Mouse (Mus musculus) MEL (cell line): ENCODE measurements at regions not wholly inside any gene's neighbourhood (a gene's known extent, or its start where the extent isn't known, plus 50 kb on each side); places are given as distances from the start of the nearest gene placed in this dataset.

Experiments
- DNase-seq: peaks from one replicate; pipeline ENCODE4 v3.0.0; 2011; ENCODE audit warnings: low read depth, low spot score
- H3K27ac ChIP-seq: 2 replicates; pipeline ENCODE4 v1.5.1; 2012; ENCODE audit warnings: low read depth, mild to moderate bottlenecking, control low read depth, low read length, moderate library complexity; ENCODE audit not compliant: control insufficient read depth
- H3K27me3 ChIP-seq, 2 experiments: fragments of 150-350 bp in 1 of 2; sonication (generic) in 1 of 2; 2 replicates each; pipeline ENCODE4 v1.6.1; 2012; ENCODE audit warnings: low read length in 2 of 2, mild to moderate bottlenecking in 2 of 2, improper control_type of control experiment in 1 of 2, moderate library complexity in 1 of 2; ENCODE audit not compliant: insufficient read depth in 2 of 2, control insufficient read depth in 1 of 2
- H3K36me3 ChIP-seq, 2 experiments: 2 replicates each; pipeline ENCODE4 v1.6.1; 2012 to 2014; ENCODE audit warnings: low read length in 2 of 2, improper control_type of control experiment in 1 of 2, inconsistent platforms in 1 of 2, mild to moderate bottlenecking in 1 of 2; ENCODE audit not compliant: insufficient read depth in 2 of 2, control insufficient read depth in 1 of 2
- H3K4me1 ChIP-seq, 2 experiments: fragments of 150-350 bp in 1 of 2; sonication (generic) in 1 of 2; 2 replicates each; pipeline ENCODE4 v1.6.1; 2012; ENCODE audit warnings: low read length in 2 of 2, improper control_type of control experiment in 1 of 2, mild to moderate bottlenecking in 1 of 2; ENCODE audit not compliant: insufficient read depth in 2 of 2, control insufficient read depth in 1 of 2
- H3K4me3 ChIP-seq, 2 experiments: fragments of 150-350 bp in 1 of 2; sonication (generic) in 1 of 2; 2 replicates each; pipeline ENCODE4 v1.5.1; 2012; ENCODE audit warnings: low read depth in 2 of 2, low read length in 2 of 2, mild to moderate bottlenecking in 2 of 2, moderate library complexity in 2 of 2, control low read depth in 1 of 2, improper control_type of control experiment in 1 of 2; ENCODE audit not compliant: control insufficient read depth in 1 of 2, insufficient read depth in 1 of 2
- H3K79me2 ChIP-seq: 2 replicates; pipeline ENCODE4 v1.6.1; 2012; ENCODE audit warnings: mild to moderate bottlenecking, low read length, moderate library complexity; ENCODE audit not compliant: control insufficient read depth, poor library complexity, insufficient read depth
- H3K9ac ChIP-seq: 2 replicates; pipeline ENCODE4 v1.6.1; 2012; ENCODE audit warnings: low read depth, mild to moderate bottlenecking, control low read depth, low read length, moderate library complexity; ENCODE audit not compliant: control insufficient read depth, poor library complexity, severe bottlenecking
- H3K9me3 ChIP-seq: fragments of 150-350 bp; sonication (generic); replicated peaks from 2 replicates; pipeline ENCODE4 v1.6.1; 2012; ENCODE audit warnings: mild to moderate bottlenecking, low read length, improper control_type of control experiment, moderate library complexity; ENCODE audit not compliant: insufficient read depth
- BHLHE40 ChIP-seq: IDR thresholded peaks from 2 replicates; pipeline ENCODE4 v1.6.1; 2012; ENCODE audit warnings: low read depth, mild to moderate bottlenecking, inconsistent platforms, low read length, improper control_type of control experiment, borderline replicate concordance
- CTCF ChIP-seq, 3 experiments: IDR thresholded peaks in 2 of 3; conservative IDR thresholded peaks in 1 of 3; 2 replicates each; pipeline ENCODE4 v1.5.1; 2011 to 2012; ENCODE audit warnings: low read length in 3 of 3, low read depth in 2 of 3, mild to moderate bottlenecking in 2 of 3, improper control_type of control experiment in 1 of 3, inconsistent platforms in 1 of 3, mixed read lengths in 1 of 3, moderate library complexity in 1 of 3; ENCODE audit not compliant: control insufficient read depth in 1 of 3, insufficient read depth in 1 of 3, poor library complexity in 1 of 3, severe bottlenecking in 1 of 3
- ELF1 ChIP-seq: IDR thresholded peaks from 2 replicates; pipeline ENCODE4 v1.6.1; 2014; ENCODE audit warnings: low read depth, mild to moderate bottlenecking, inconsistent platforms, low read length, improper control_type of control experiment, moderate library complexity
- GABPA ChIP-seq: IDR thresholded peaks from 2 replicates; pipeline ENCODE4 v1.6.1; 2012; ENCODE audit warnings: low read depth, mild to moderate bottlenecking, inconsistent platforms, low read length, improper control_type of control experiment, moderate library complexity
- GATA1 ChIP-seq: IDR thresholded peaks from 2 replicates; pipeline ENCODE4 v1.6.1; 2011; ENCODE audit warnings: low read depth, low read length, improper control_type of control experiment
- HCFC1 ChIP-seq: IDR thresholded peaks from 2 replicates; pipeline ENCODE4 v1.6.1; 2012; ENCODE audit warnings: low read depth, mild to moderate bottlenecking, inconsistent platforms, low read length, improper control_type of control experiment, moderate library complexity
- JUND ChIP-seq: IDR thresholded peaks from 2 replicates; pipeline ENCODE4 v1.6.1; 2011; ENCODE audit warnings: low read depth, mild to moderate bottlenecking, improper control_type of control experiment, low read length
- KAT2A ChIP-seq: conservative IDR thresholded peaks from 2 replicates; pipeline ENCODE4 v1.6.1; 2012; ENCODE audit warnings: low read depth, low read length, improper control_type of control experiment, inconsistent platforms
- MAX ChIP-seq: IDR thresholded peaks from 2 replicates; pipeline ENCODE4 v1.6.1; 2011; ENCODE audit warnings: low read length, improper control_type of control experiment
- MEF2A ChIP-seq: IDR thresholded peaks from 2 replicates; pipeline ENCODE4 v1.6.1; 2014; ENCODE audit warnings: low read depth, mild to moderate bottlenecking, inconsistent platforms, low read length, improper control_type of control experiment; ENCODE audit not compliant: poor library complexity, insufficient replicate concordance, severe bottlenecking; ENCODE audit errors: extremely low read depth
- MXI1 ChIP-seq: IDR thresholded peaks from 2 replicates; pipeline ENCODE4 v1.6.1; 2011; ENCODE audit warnings: mild to moderate bottlenecking, low read depth, low read length, improper control_type of control experiment
- MYB ChIP-seq: IDR thresholded peaks from 2 replicates; pipeline ENCODE4 v1.6.1; 2011; ENCODE audit warnings: mild to moderate bottlenecking, low read depth, low read length, improper control_type of control experiment
- NRF1 ChIP-seq: IDR thresholded peaks from 2 replicates; pipeline ENCODE4 v1.6.1; 2014; ENCODE audit warnings: low read depth, mild to moderate bottlenecking, inconsistent platforms, low read length, improper control_type of control experiment, moderate library complexity; ENCODE audit not compliant: poor library complexity, insufficient read depth, severe bottlenecking
- POLR2A ChIP-seq, 2 experiments: IDR thresholded peaks; 2 replicates each; pipeline ENCODE4 v1.6.1; 2011 to 2012; ENCODE audit warnings: low read length in 2 of 2, mild to moderate bottlenecking in 2 of 2, control low read depth in 1 of 2, improper control_type of control experiment in 1 of 2, low read depth in 1 of 2, moderate library complexity in 1 of 2; ENCODE audit not compliant: control insufficient read depth in 1 of 2, insufficient read depth in 1 of 2, poor library complexity in 1 of 2
- POLR2AphosphoS5 ChIP-seq: IDR thresholded peaks from 2 replicates; pipeline ENCODE4 v1.6.1; 2012; ENCODE audit warnings: low read depth, borderline replicate concordance, mild to moderate bottlenecking, inconsistent platforms, low read length, moderate library complexity, mixed read lengths
- RAD21 ChIP-seq: IDR thresholded peaks from 2 replicates; pipeline ENCODE4 v1.6.1; 2011; ENCODE audit warnings: mild to moderate bottlenecking, low read depth, low read length, improper control_type of control experiment
- RCOR1 ChIP-seq: IDR thresholded peaks from 2 replicates; pipeline ENCODE4 v1.6.1; 2012; ENCODE audit warnings: low read depth, mild to moderate bottlenecking, inconsistent platforms, low read length, improper control_type of control experiment
- SIN3A ChIP-seq: IDR thresholded peaks from 2 replicates; pipeline ENCODE4 v1.6.1; 2012; ENCODE audit warnings: low read length, improper control_type of control experiment, inconsistent platforms
- TAL1 ChIP-seq: IDR thresholded peaks from 2 replicates; pipeline ENCODE4 v1.6.1; 2012; ENCODE audit warnings: mild to moderate bottlenecking, inconsistent platforms, low read length, moderate library complexity, mixed read lengths
- TCF12 ChIP-seq: IDR thresholded peaks from 2 replicates; pipeline ENCODE4 v1.6.1; 2014; ENCODE audit warnings: low read depth, mild to moderate bottlenecking, inconsistent platforms, low read length, improper control_type of control experiment, moderate library complexity
- UBTF ChIP-seq: IDR thresholded peaks from 2 replicates; pipeline ENCODE4 v1.6.1; 2012; ENCODE audit warnings: low read depth, mild to moderate bottlenecking, inconsistent platforms, low read length, improper control_type of control experiment, moderate library complexity, borderline replicate concordance; ENCODE audit not compliant: insufficient read depth
- USF1 ChIP-seq: IDR thresholded peaks from 2 replicates; pipeline ENCODE4 v1.6.1; 2014; ENCODE audit warnings: low read depth, mild to moderate bottlenecking, inconsistent platforms, low read length, improper control_type of control experiment, moderate library complexity
- ZC3H11A ChIP-seq: IDR thresholded peaks from 2 replicates; pipeline ENCODE4 v1.6.1; 2012; ENCODE audit warnings: low read depth, mild to moderate bottlenecking, inconsistent platforms, low read length, improper control_type of control experiment
- ZKSCAN1 ChIP-seq: IDR thresholded peaks from 2 replicates; pipeline ENCODE4 v1.6.1; 2012; ENCODE audit warnings: low read depth, mild to moderate bottlenecking, inconsistent platforms, low read length, improper control_type of control experiment, moderate library complexity
- ZMIZ1 ChIP-seq: IDR thresholded peaks from 2 replicates; pipeline ENCODE4 v1.6.1; 2012; ENCODE audit warnings: low read depth, mild to moderate bottlenecking, inconsistent platforms, low read length, improper control_type of control experiment, moderate library complexity
- ZNF384 ChIP-seq: IDR thresholded peaks from 2 replicates; pipeline ENCODE4 v1.6.1; 2012; ENCODE audit warnings: low read depth, mild to moderate bottlenecking, inconsistent platforms, low read length, improper control_type of control experiment

- H3K79me2 ChIP-seq, result no peaks in the 10 kb centered on the region
- TF ChIP-seq MEF2A (no peak), ELF1 (no peak), RCOR1 (no peak), ZMIZ1 (no peak), RAD21 (no peak), CTCF (IDR thresholded peaks at IDR 0.05 in 2 of 3, conservative IDR thresholded peaks at IDR 0.05 in 1 of 3; ENCODE audit: control insufficient read depth in 1 of 3, insufficient read depth in 1 of 3, low read depth in 2 of 3, low read length in 3 of 3, poor library complexity in 1 of 3, severe bottlenecking in 1 of 3) (no peak), ZKSCAN1 (no peak), MAX (no peak), GABPA (no peak), POLR2AphosphoS5 (no peak), GATA1 (no peak), TAL1 (no peak), MXI1 (no peak), NRF1 (no peak), KAT2A (no peak), BHLHE40 (no peak), HCFC1 (no peak), UBTF (no peak), TCF12 (no peak), USF1 (no peak)
These were observed 752.6 kb downstream of the Jrkl start for GRCm38 (mm10) chr9:12492890-12493618.

GRCm38 (mm10) chr9:12457810-12458209 is 787.8 kb downstream of the Jrkl start:
- H3K27me3 ChIP-seq, result no peaks in the 10 kb centered on the region
- H3K79me2 ChIP-seq, result no peaks in the 10 kb centered on the region
- no peaks in the 10 kb centered on the region for H3K4me1 ChIP-seq
- H3K36me3 ChIP-seq, result no peaks in the 10 kb centered on the region
- H3K4me3 ChIP-seq, result no peak overlapping the region
- DNase-seq, result no peak
- no peak overlapping the region for H3K9ac ChIP-seq
- no peak overlapping the region for H3K27ac ChIP-seq
- no peak for TF ChIP-seq ZC3H11A
- TF ChIP-seq MAX, result no peak
- no peak for TF ChIP-seq MYB
- no peak for TF ChIP-seq ZNF384
- no peak for TF ChIP-seq JUND
- TF ChIP-seq HCFC1, result no peak
- no peak for TF ChIP-seq GABPA
- TF ChIP-seq RAD21, result no peak
- no peak for TF ChIP-seq SIN3A
- no peak for TF ChIP-seq POLR2A (IDR thresholded peaks at IDR 0.05; ENCODE audit: control insufficient read depth in 1 of 2, insufficient read depth in 1 of 2, low read depth in 1 of 2, low read length in 2 of 2, poor library complexity in 1 of 2)
- no peak for TF ChIP-seq TAL1
- TF ChIP-seq, all 39 proteins: peak for 0
- H3K9me3 ChIP-seq, result no peaks in the 10 kb centered on the region; the same call in 1 of the 2 replicates

More at GRCm38 (mm10) chr9:12492890-12493618, 752.6 kb downstream of the Jrkl start:
- no peak for DNase-seq
- H3K4me3 ChIP-seq, result no peak overlapping the region
- no peaks in the 10 kb centered on the region for H3K9me3 ChIP-seq
- H3K27ac ChIP-seq, result no peak overlapping the region
- no peaks in the 10 kb centered on the region for H3K36me3 ChIP-seq
- no peak overlapping the region for H3K9ac ChIP-seq
- no peaks in the 10 kb centered on the region for H3K27me3 ChIP-seq
- no peaks in the 10 kb centered on the region for H3K4me1 ChIP-seq
